In the genomic region with DNA sequence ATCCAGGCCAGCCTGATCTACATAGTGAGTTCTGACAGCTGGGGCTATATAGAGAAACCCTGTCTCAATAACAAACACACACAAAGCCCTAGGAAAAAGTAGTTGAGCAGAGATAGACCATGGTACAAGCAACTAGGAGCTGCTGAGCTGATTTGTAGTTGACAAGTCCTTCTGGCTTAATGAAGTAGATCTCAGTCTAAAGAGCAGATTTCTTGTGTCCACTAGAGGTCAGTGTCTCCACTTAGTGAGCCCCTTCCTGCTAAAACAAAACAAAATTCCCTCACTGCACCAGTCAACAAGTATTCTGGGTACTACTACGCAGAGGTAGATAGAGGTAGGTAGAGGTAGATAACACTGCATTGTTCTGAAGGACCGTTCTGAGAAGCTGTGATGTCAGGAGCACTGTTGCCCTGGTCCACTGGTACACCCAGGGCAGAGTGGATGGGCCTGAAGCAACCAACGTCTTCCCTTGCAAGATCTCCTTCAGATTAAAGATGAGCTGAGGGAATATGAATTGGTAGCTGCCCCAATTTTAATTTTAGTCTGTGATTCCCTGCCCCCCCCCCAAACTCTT, we compare ENCODE assay signal across 9 mouse cellular contexts. TPM values are rescaled to one million over a fixed set of nuclear protein-coding genes. Genes with fewer than 3 reads are reported as not detected.
A peak's percentile ranks its signal among the peaks of the same experiment; 100 is the strongest.
DNase-seq lines count a peak whose midpoint lies in the region; ATAC-seq lines count a peak whose summit lies in the region.
"Had no signal": no experiment of that assay in that cellular context is flagged by ENCODE, and none has a peak within 500 bp of the region (broad histone marks: within the 10 kb centered on the region; RNA-seq: fewer than 3 reads in every experiment).

No protein-coding gene starts in this region.

- H3K9me3 ChIP-seq in liver, embryonic 13.5 days (replicated peaks) = no peaks in the 10 kb centered on the region
- H3K9me3 ChIP-seq: megakaryocyte, embryonic 14.5 days had no signal

- WGBS in liver, embryonic 13.5 days (ENCODE audit: insufficient replicate concordance) = 43% methylated on average over 3 of the region's 3 CpGs

- peaks cover 44% of the 10 kb centered on the region for H3K4me1 ChIP-seq in liver, embryonic 13.5 days (replicated peaks)

- DNase-seq in adrenal gland, adult 2 months = peak; percentile 19
- DNase-seq in adrenal gland, adult 18-20 months (ENCODE audit: low spot score in 2 of 2) = no peak
- no peak for DNase-seq in liver, embryonic 13.5 days
- no peak for DNase-seq in liver
- DNase-seq in embryo, embryonic 10 days (ENCODE audit: low spot score) = peak; percentile 86
- DNase-seq in kidney, postnatal 10 days = peak; percentile 34
- peak; percentile 89 for DNase-seq in retina, embryonic 14.5 days (ENCODE audit: low spot score)
- no peak for DNase-seq in adrenal gland, adult 8-10 months

- H3K36me3 ChIP-seq in liver, embryonic 13.5 days = peaks cover 98% of the 10 kb centered on the region

- no peak overlapping the region for H3K4me2 ChIP-seq in liver, embryonic 13.5 days

- no peak overlapping the region for H3K4me3 ChIP-seq in liver, embryonic 13.5 days (replicated peaks)
- H3K4me3 ChIP-seq: megakaryocyte, embryonic 14.5 days had no signal

- no peaks in the 10 kb centered on the region for H3K27me3 ChIP-seq in liver, embryonic 13.5 days

- ATAC-seq in liver, embryonic 13.5 days (ENCODE audit: low read depth) = 0 out of 2 replicates have a peak, but pooled peaks have one; percentile 15

- no peak overlapping the region for H3K27ac ChIP-seq in liver, embryonic 13.5 days

- no peak overlapping the region for H3K9ac ChIP-seq in liver, embryonic 13.5 days

RNA-seq across cellular contexts. Expression of gene Tspan33, which starts 18.1 kb away (rescaled TPM):
- total RNA-seq in adrenal gland, adult 2 months (2021) = 1 to 10 TPM; 2.2 to 2.5 TPM
- 1.2 and 1.5 TPM in 2 replicates for polyA plus RNA-seq in adrenal gland, adult 2 months (2012; rRNA removed)
- total RNA-seq in adrenal gland, adult 18-20 months (2021) = 1 to 10 TPM; 2.5 to 4.0 TPM
- polyA plus RNA-seq in liver, embryonic 13.5 days (2015; fragmentation: Nextera tagmentation; extraction: Ambion mirVana) = 150 and 164 TPM in 2 replicates
- total RNA-seq in adrenal gland, adult 8-10 months (2022) = 1 to 10 TPM; 2.7 to 4.9 (median 3.8) TPM

RNA-seq across cellular contexts. Expression of gene Smo, which starts 23.2 kb away (rescaled TPM):
- total RNA-seq in adrenal gland, adult 2 months (2021) = 10 to 100 TPM; 41.3 to 46.1 TPM
- 72.3 and 74.7 TPM in 2 replicates for polyA plus RNA-seq in adrenal gland, adult 2 months (2012; rRNA removed)
- 10 to 100 TPM; 30.8 to 47.8 TPM for total RNA-seq in adrenal gland, adult 18-20 months (2021)
- polyA plus RNA-seq in liver, embryonic 13.5 days (2015; fragmentation: Nextera tagmentation; extraction: Ambion mirVana) = 3.4 and 4.3 TPM in 2 replicates
- total RNA-seq in adrenal gland, adult 8-10 months (2022) = 10 to 100 TPM; 43.4 to 55.3 (median 50.2) TPM

RNA-seq across cellular contexts. Expression of gene Ahcyl2, which starts 55.7 kb away (rescaled TPM):
- total RNA-seq in adrenal gland, adult 2 months (2021) = 100 to 1,000 TPM in 1 of 2 experiments, 10 to 100 TPM in 1; 72.4 to 344 TPM
- polyA plus RNA-seq in adrenal gland, adult 2 months (2012; rRNA removed) = 48.4 and 104 TPM in 2 replicates
- 100 to 1,000 TPM; 124 to 260 TPM for total RNA-seq in adrenal gland, adult 18-20 months (2021)
- polyA plus RNA-seq in liver, embryonic 13.5 days (2015; fragmentation: Nextera tagmentation; extraction: Ambion mirVana) = 4.1 and 4.3 TPM in 2 replicates
- total RNA-seq in adrenal gland, adult 8-10 months (2022) = 100 to 1,000 TPM; 100 to 281 (median 173) TPM

Comparison
In these comparisons a context has a peak if more than half of its experiments do, and no peak if none do; other contexts are left out.
1. DNase-seq: peak in adrenal gland, adult 2 months (single experiment), embryo, embryonic 10 days (single experiment), kidney, postnatal 10 days (single experiment) and retina, embryonic 14.5 days (single experiment); none in adrenal gland, adult 18-20 months (0 of 2), liver, embryonic 13.5 days (single experiment), liver (single experiment) and adrenal gland, adult 8-10 months (single experiment).